In the genomic region with DNA sequence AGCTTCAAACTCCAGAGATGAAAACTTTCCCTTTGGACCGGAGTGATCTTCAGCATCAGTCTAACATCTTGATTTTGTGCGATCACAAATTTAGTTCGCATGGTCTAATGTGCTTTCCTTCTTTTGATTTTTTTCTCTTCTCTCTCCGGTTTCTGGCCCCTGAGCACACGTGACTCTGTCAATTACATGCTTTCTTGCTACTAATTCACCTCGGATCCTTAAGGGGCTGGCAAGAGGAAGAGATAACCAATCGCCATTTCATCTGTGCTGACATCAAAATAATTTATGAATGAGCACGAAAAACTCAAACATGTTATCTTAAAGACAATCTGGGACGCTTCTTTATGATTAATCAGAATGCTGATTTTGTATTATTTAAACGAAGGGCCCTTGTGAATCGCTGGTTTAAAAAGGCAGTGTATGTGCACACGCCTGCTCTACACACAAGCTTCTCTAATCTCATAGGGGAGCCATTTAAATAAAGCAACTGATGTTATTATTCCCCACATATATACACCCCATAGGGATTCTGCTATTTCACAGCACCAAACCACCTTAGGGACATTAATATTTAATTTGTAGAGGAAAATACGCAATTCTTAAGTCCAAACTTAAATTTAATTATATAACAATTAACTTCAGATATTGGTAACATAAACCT, we compare ENCODE assay signal across 10 mouse cellular contexts. TPM values are rescaled to one million over a fixed set of nuclear protein-coding genes. Genes with fewer than 3 reads are reported as not detected.
DNase-seq lines count a peak whose midpoint lies in the region; ATAC-seq and TF ChIP-seq lines count a peak whose summit lies in the region.
"Had no signal": no experiment of that assay in that cellular context is flagged by ENCODE, and none has a peak within 500 bp of the region (broad histone marks: within the 10 kb centered on the region; RNA-seq: fewer than 3 reads in every experiment).

No protein-coding gene starts in this region.

- peak overlapping the region; percentile 79 for H3K4me2 ChIP-seq in heart, embryonic 16.5 days (ENCODE audit: low read depth, low read length)
- H3K4me2 ChIP-seq in hindbrain, embryonic 16.5 days (ENCODE audit: low read length): peak overlapping the region; percentile 62
- H3K4me2 ChIP-seq in midbrain, postnatal 0 days (ENCODE audit: low read depth, low read length, poor library complexity, severe bottlenecking): peak overlapping the region; percentile 37

- no peaks in the 10 kb centered on the region for H3K9me3 ChIP-seq in heart, embryonic 16.5 days (replicated peaks; ENCODE audit: control insufficient read depth, low read length)
- no peaks in the 10 kb centered on the region for H3K9me3 ChIP-seq in hindbrain, embryonic 16.5 days (ENCODE audit: control insufficient read depth, low read length)
- H3K9me3 ChIP-seq in midbrain, postnatal 0 days (ENCODE audit: low read length): no peaks in the 10 kb centered on the region

- 0 out of 2 replicates have a peak, but pooled peaks have one; percentile 49 for ATAC-seq in heart, embryonic 16.5 days (replicated peaks; ENCODE audit: extremely low read depth, insufficient read depth, low FRiP score)
- peak; percentile 70 for ATAC-seq in hindbrain, embryonic 16.5 days
- ATAC-seq in midbrain, postnatal 0 days (ENCODE audit: low FRiP score): no peak

- no peaks in the 10 kb centered on the region for H3K36me3 ChIP-seq in heart, embryonic 16.5 days (ENCODE audit: control insufficient read depth, insufficient read depth)
- H3K36me3 ChIP-seq in hindbrain, embryonic 16.5 days (ENCODE audit: control insufficient read depth, insufficient read depth, low read length): no peaks in the 10 kb centered on the region
- H3K36me3 ChIP-seq in midbrain, postnatal 0 days (ENCODE audit: insufficient read depth, low read length): no peaks in the 10 kb centered on the region

- WGBS in heart, embryonic 16.5 days: 3% methylated on average over 13 of the region's 13 CpGs
- WGBS in hindbrain, embryonic 16.5 days: 2% methylated on average over 13 of the region's 13 CpGs
- 9% methylated on average over 13 of the region's 13 CpGs for WGBS in midbrain, postnatal 0 days

- H3K4me1 ChIP-seq in heart, embryonic 16.5 days (ENCODE audit: control insufficient read depth, insufficient read depth, low read length): 0 out of 2 replicates have a peak, but pooled peaks cover 3% of the 10 kb centered on the region
- peaks cover 5% of the 10 kb centered on the region for H3K4me1 ChIP-seq in hindbrain, embryonic 16.5 days (ENCODE audit: control insufficient read depth, insufficient read depth, low read depth, low read length)
- no peaks in the 10 kb centered on the region for H3K4me1 ChIP-seq in midbrain, postnatal 0 days (ENCODE audit: insufficient read depth, low read length)

- H3K4me3 ChIP-seq in heart, embryonic 16.5 days (ENCODE audit: low read length): peak overlapping the region; percentile 70
- H3K4me3 ChIP-seq in hindbrain, embryonic 16.5 days (ENCODE audit: low read length): peak overlapping the region; percentile 36
- H3K4me3 ChIP-seq in midbrain, postnatal 0 days (ENCODE audit: low read depth, low read length): peak overlapping the region; percentile 27

- H3K27me3 ChIP-seq in heart, embryonic 16.5 days (ENCODE audit: control insufficient read depth, insufficient read depth, low read length): 0 out of 2 replicates have a peak, but pooled peaks cover 4% of the 10 kb centered on the region
- H3K27me3 ChIP-seq in hindbrain, embryonic 16.5 days (replicated peaks; ENCODE audit: control insufficient read depth, insufficient read depth, low read length): peaks cover 7% of the 10 kb centered on the region
- H3K27me3 ChIP-seq in midbrain, postnatal 0 days (ENCODE audit: insufficient read depth, low read length): peaks cover 6% of the 10 kb centered on the region

- H3K9ac ChIP-seq in heart, embryonic 16.5 days (ENCODE audit: low read length): peak overlapping the region; percentile 80
- H3K9ac ChIP-seq in hindbrain, embryonic 16.5 days (ENCODE audit: low read depth, low read length): no peak overlapping the region
- H3K9ac ChIP-seq in midbrain, postnatal 0 days (replicated peaks; ENCODE audit: low read length, poor library complexity, severe bottlenecking): no peak overlapping the region

- H3K27ac ChIP-seq in heart, embryonic 16.5 days (ENCODE audit: low read length): peak overlapping the region; percentile 87
- no peak overlapping the region for H3K27ac ChIP-seq in hindbrain, embryonic 16.5 days (ENCODE audit: low read depth, low read length)
- H3K27ac ChIP-seq in midbrain, postnatal 0 days (ENCODE audit: low read depth, low read length): no peak overlapping the region

- TF ChIP-seq CTCF in midbrain, postnatal 0 days (IDR thresholded peaks at IDR 0.05): no peak

- intact Hi-C loops in heart, postnatal 10 days (cut with DNase I): no loop called here
- intact Hi-C loops in left cerebral cortex, postnatal 10 days (cut with DNase I): no loop called here

- DNase-seq in heart, postnatal 10 days: no peak
- peak; percentile 78 for DNase-seq in embryo, embryonic 10 days (ENCODE audit: low spot score)
- DNase-seq in midbrain, postnatal 0 days (ENCODE audit: low spot score): peak; percentile 35
- no peak for DNase-seq in left cerebral cortex, postnatal 10 days (ENCODE audit: extremely low spot score in 1 of 2, low spot score in 2 of 2)
- DNase-seq in left cerebral cortex, adult 9 months (ENCODE audit: low spot score in 2 of 2): no peak
- DNase-seq in left cerebral cortex, adult 11 months (ENCODE audit: low spot score): no peak
- DNase-seq: cerebellum, postnatal 10 days; thymus, adult 18-20 months had no signal

RNA-seq across cellular contexts. Expression of gene Lin28b, which starts 16.0 kb away (rescaled TPM):
- polyA plus RNA-seq in heart, embryonic 16.5 days (2015; fragmentation: Nextera tagmentation; extraction: Ambion mirVana): 2.7 and 3.6 TPM in 2 replicates
- under 1 TPM; 0.45 to 0.65 TPM for total RNA-seq in heart, postnatal 10 days (2021)
- polyA plus RNA-seq in hindbrain, embryonic 16.5 days (2015; fragmentation: Nextera tagmentation; extraction: Ambion mirVana): 6.2 and 7.0 TPM in 2 replicates
- total RNA-seq in midbrain, postnatal 0 days (2014; rRNA removed): 9.0 and 14.6 TPM in 2 replicates
- 3.7 and 4.4 TPM in 2 replicates for polyA plus RNA-seq in midbrain, postnatal 0 days (2015; fragmentation: Nextera tagmentation; extraction: Ambion mirVana)
- total RNA-seq in left cerebral cortex, postnatal 10 days (2021): 1 to 10 TPM; 4.0 TPM

Comparison
In these comparisons a context has a peak if more than half of its experiments do, and no peak if none do; other contexts are left out.
1. DNase-seq: peak in embryo, embryonic 10 days (single experiment) and midbrain, postnatal 0 days (single experiment); none in heart, postnatal 10 days (0 of 2), left cerebral cortex, postnatal 10 days (0 of 2), left cerebral cortex, adult 9 months (0 of 2) and left cerebral cortex, adult 11 months (single experiment).
2. Peak in every context shown above with its lines, with median percentiles within 50 percentile points of each other: H3K4me2 ChIP-seq and H3K4me3 ChIP-seq.